Mouse (Mus musculus) spleen, adult 2 months (tissue): ENCODE measurements at regions not wholly inside any gene's neighbourhood (a gene's known extent, or its start where the extent isn't known, plus 50 kb on each side); places are given as distances from the start of the nearest gene placed in this dataset.

Experiments
- DNase-seq, 2 experiments: peaks; one replicate each; pipeline versions ENCODE4 v3.0.0 to v3.0.0-alpha.2; 2012 to 2021; ENCODE audit warnings: low spot score in 2 of 2, low read depth in 1 of 2
- H3K27ac ChIP-seq: fragments of 200-500 bp; 2 replicates; pipeline ENCODE4 v1.5.1; 2012; ENCODE audit warnings: low read length, inconsistent platforms; ENCODE audit not compliant: insufficient read depth
- H3K27me3 ChIP-seq: fragments of 200-500 bp; 2 replicates; pipeline ENCODE4 v1.6.1; 2012; ENCODE audit warnings: mild to moderate bottlenecking, moderate library complexity, low read length, inconsistent platforms; ENCODE audit not compliant: control insufficient read depth, insufficient read depth
- H3K36me3 ChIP-seq: fragments of 200-500 bp; 2 replicates; pipeline ENCODE4 v1.6.1; 2012; ENCODE audit warnings: mild to moderate bottlenecking, low read length, inconsistent platforms; ENCODE audit not compliant: control insufficient read depth, insufficient read depth
- H3K4me1 ChIP-seq: fragments of 200-500 bp; 2 replicates; pipeline ENCODE4 v1.6.1; 2011; ENCODE audit warnings: inconsistent platforms; ENCODE audit not compliant: control insufficient read depth, insufficient read depth, insufficient read length
- H3K4me3 ChIP-seq: fragments of 200-500 bp; 2 replicates; pipeline ENCODE4 v1.5.1; 2011; ENCODE audit warnings: mild to moderate bottlenecking, inconsistent platforms; ENCODE audit not compliant: insufficient read depth, insufficient read length; ENCODE audit errors: extremely low read depth
- CTCF ChIP-seq: fragments of 200-500 bp; IDR thresholded peaks from 2 replicates; pipeline ENCODE4 v1.5.1; 2011; ENCODE audit warnings: mild to moderate bottlenecking, inconsistent platforms; ENCODE audit not compliant: insufficient read depth, insufficient read length, insufficient replicate concordance; ENCODE audit errors: extremely low read depth
- POLR2A ChIP-seq: fragments of 200-500 bp; IDR thresholded peaks from 2 replicates; pipeline ENCODE4 v1.6.1; 2011; ENCODE audit warnings: low read depth, low read length, inconsistent platforms
- WGBS: fragments of 180-500 bp; shearing (Covaris S2); methylation state at CpG from one replicate; pipeline ENCODE4 v1.1.7; 2018; 5-methylcytosine and 5-hydroxymethylcytosine counted together

- Histone ChIP-seq H3K27me3 (no peaks in the 10 kb centered on the region), H3K4me3 (no peak overlapping the region), H3K36me3 (no peaks in the 10 kb centered on the region), H3K4me1 (no peaks in the 10 kb centered on the region), H3K27ac (no peak overlapping the region)
- TF ChIP-seq POLR2A (no peak), CTCF (no peak)
- 79% methylated on average over 5 of the region's 5 CpGs for WGBS
- DNase-seq = no peak
Observed at GRCm38 (mm10) chr10:45852688-45853087, 275.1 kb downstream of the Hace1 start.

GRCm38 (mm10) chr10:45855514-45855913 is 277.9 kb downstream of the Hace1 start:
- no peak overlapping the region for H3K4me3 ChIP-seq

GRCm38 (mm10) chr10:45859137-45859536 is 281.5 kb downstream of the Hace1 start:
- no peak for TF ChIP-seq CTCF
- no peak for TF ChIP-seq POLR2A
- H3K36me3 ChIP-seq = no peaks in the 10 kb centered on the region

More at GRCm38 (mm10) chr10:45855514-45855913, 277.9 kb downstream of the Hace1 start:
- H3K36me3 ChIP-seq = no peaks in the 10 kb centered on the region
- 86% methylated on average over 3 of the region's 3 CpGs for WGBS
- H3K27ac ChIP-seq = no peak overlapping the region
- DNase-seq = no peak
- H3K27me3 ChIP-seq = no peaks in the 10 kb centered on the region
- no peak for TF ChIP-seq POLR2A
- TF ChIP-seq CTCF = no peak
- H3K4me1 ChIP-seq = no peaks in the 10 kb centered on the region

GRCm38 (mm10) chr10:45859909-45860308 is 282.3 kb downstream of the Hace1 start:
- no peak for DNase-seq
- Histone ChIP-seq H3K27me3 (no peaks in the 10 kb centered on the region), H3K4me1 (no peaks in the 10 kb centered on the region), H3K36me3 (no peaks in the 10 kb centered on the region), H3K27ac (no peak overlapping the region), H3K4me3 (no peak overlapping the region)
- TF ChIP-seq POLR2A (no peak), CTCF (no peak)
- WGBS = 67% methylated on average over 4 of the region's 4 CpGs

More at GRCm38 (mm10) chr10:45859137-45859536, 281.5 kb downstream of the Hace1 start:
- no peaks in the 10 kb centered on the region for H3K4me1 ChIP-seq
- H3K27me3 ChIP-seq = no peaks in the 10 kb centered on the region
- DNase-seq = no peak
- no peak overlapping the region for H3K27ac ChIP-seq
- WGBS = 80% methylated on average over 3 of the region's 3 CpGs
- H3K4me3 ChIP-seq = no peak overlapping the region

GRCm38 (mm10) chr10:45860696-45861095 is 283.1 kb downstream of the Hace1 start:
- Histone ChIP-seq H3K27ac (no peak overlapping the region), H3K4me1 (no peaks in the 10 kb centered on the region), H3K27me3 (no peaks in the 10 kb centered on the region), H3K4me3 (no peak overlapping the region), H3K36me3 (no peaks in the 10 kb centered on the region)
- no peak for DNase-seq
- TF ChIP-seq POLR2A = no peak
- no peak for TF ChIP-seq CTCF
- 88% methylated on average over 4 of the region's 4 CpGs for WGBS

- no peak for TF ChIP-seq CTCF
- no peak for TF ChIP-seq POLR2A
- 40% methylated on average over 4 of the region's 4 CpGs for WGBS
- H3K27ac ChIP-seq = no peak overlapping the region
- DNase-seq = no peak
- H3K27me3 ChIP-seq = no peaks in the 10 kb centered on the region
- no peak overlapping the region for H3K4me3 ChIP-seq
- no peaks in the 10 kb centered on the region for H3K4me1 ChIP-seq
- H3K36me3 ChIP-seq = no peaks in the 10 kb centered on the region
Observed at GRCm38 (mm10) chr10:45865793-45866192, 288.2 kb downstream of the Hace1 start.

GRCm38 (mm10) chr10:45866860-45867259 is 289.2 kb downstream of the Hace1 start:
- no peaks in the 10 kb centered on the region for H3K27me3 ChIP-seq
- H3K36me3 ChIP-seq = no peaks in the 10 kb centered on the region
- no peak overlapping the region for H3K27ac ChIP-seq
- TF ChIP-seq CTCF (no peak), POLR2A (no peak)
- no peaks in the 10 kb centered on the region for H3K4me1 ChIP-seq
- WGBS = 62% methylated on average over 3 of the region's 3 CpGs
- no peak for DNase-seq
- H3K4me3 ChIP-seq = no peak overlapping the region

GRCm38 (mm10) chr10:45871028-45871427 is 293.4 kb downstream of the Hace1 start:
- no peaks in the 10 kb centered on the region for H3K27me3 ChIP-seq
- no peaks in the 10 kb centered on the region for H3K4me1 ChIP-seq
- no peak overlapping the region for H3K4me3 ChIP-seq
- TF ChIP-seq POLR2A (no peak), CTCF (no peak)
- no peak for DNase-seq
- no peak overlapping the region for H3K27ac ChIP-seq
- H3K36me3 ChIP-seq = no peaks in the 10 kb centered on the region
- 78% methylated on average over 4 of the region's 4 CpGs for WGBS
